Mouse (Mus musculus) heart, embryonic 13.5 days (tissue): ENCODE results near the gene Fam19a3. TPM values are rescaled to one million over a fixed set of nuclear protein-coding genes. Genes with fewer than 3 reads are reported as not detected.
"Not testable (repeated sequence)": the region's sequence is repeated elsewhere in the genome, so short reads cannot be mapped to it uniquely, and the experiment has no call there.

Source experiments
- ATAC-seq: fragments of 200-750 bp; cut with Nextera tagmentation; 2 replicates; pipeline ENCODE4 v1.8.0; 2017; ENCODE audit warnings: moderate TSS enrichment; ENCODE audit not compliant: insufficient number of reproducible peaks, low FRiP score, low TSS enrichment; ENCODE audit errors: extremely low read depth
- H3K27ac ChIP-seq: fragments of 300-500 bp; sonication (generic); replicated peaks from 2 replicates; pipeline ENCODE4 v1.5.1; 2015; ENCODE audit warnings: moderate library complexity, mild to moderate bottlenecking, inconsistent platforms
- H3K27me3 ChIP-seq: fragments of 300-500 bp; sonication (generic); replicated peaks from 2 replicates; pipeline ENCODE4 v1.6.1; 2015; ENCODE audit warnings: mild to moderate bottlenecking, inconsistent platforms
- H3K36me3 ChIP-seq: fragments of 300-500 bp; sonication (generic); 2 replicates; pipeline ENCODE4 v1.6.1; 2015; ENCODE audit warnings: mild to moderate bottlenecking, inconsistent platforms
- H3K4me1 ChIP-seq: fragments of 300-500 bp; sonication (generic); 2 replicates; pipeline ENCODE4 v1.6.1; 2015; ENCODE audit warnings: inconsistent platforms
- H3K4me2 ChIP-seq: fragments of 300-500 bp; sonication (generic); 2 replicates; pipeline ENCODE4 v1.6.1; 2015; ENCODE audit warnings: inconsistent platforms, mild to moderate bottlenecking, moderate library complexity
- H3K4me3 ChIP-seq: fragments of 300-500 bp; sonication (generic); 2 replicates; pipeline ENCODE4 v1.5.1; 2015; ENCODE audit warnings: moderate library complexity, mild to moderate bottlenecking, inconsistent platforms
- H3K9ac ChIP-seq: fragments of 300-500 bp; sonication (generic); 2 replicates; pipeline ENCODE4 v1.6.1; 2015; ENCODE audit warnings: inconsistent platforms, mild to moderate bottlenecking, moderate library complexity
- H3K9me3 ChIP-seq: fragments of 300-500 bp; sonication (generic); 2 replicates; pipeline ENCODE4 v1.6.1; 2016; ENCODE audit warnings: inconsistent platforms
- WGBS: fragments of 180-500 bp; shearing (Covaris S2); methylation state at CpG from one replicate; pipeline ENCODE4 v1.1.7; 2015; ENCODE audit warnings: mixed read lengths; 5-methylcytosine and 5-hydroxymethylcytosine counted together
- polyA plus RNA-seq: library from polyadenylated mRNA; unstranded; fragments of >200 nt; fragmentation: Nextera tagmentation; extraction: Ambion mirVana; gene quantifications from 2 replicates; pipeline ENCODE4 v1.2.1, GENCODE M21; 2015

Fam19a3 gene
- 0.96 and 1.0 TPM in 2 replicates for polyA plus RNA-seq

DNA sequence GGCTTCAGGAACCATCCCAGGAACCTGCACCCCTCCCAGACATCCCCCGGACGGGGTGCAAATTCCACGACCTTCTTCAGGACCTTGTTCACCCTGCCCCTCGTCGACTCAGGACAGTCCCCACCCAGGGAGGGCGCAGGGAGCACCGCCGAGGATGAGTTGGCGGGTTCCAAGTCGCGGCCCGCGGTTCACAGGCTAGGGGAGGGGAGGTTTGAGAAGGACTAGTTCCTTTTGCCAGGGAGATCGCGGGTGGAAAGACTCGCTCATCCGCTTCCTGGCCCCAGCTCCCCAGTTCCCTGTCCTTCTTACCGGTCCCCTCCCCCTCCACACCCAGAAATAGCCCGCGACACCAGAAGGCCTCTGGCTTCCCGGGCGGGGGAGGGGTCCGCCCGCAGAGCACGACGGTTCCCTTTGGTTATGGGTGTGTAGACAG is at the start of gene Fam19a3:
Gene Fam19a3 (minus strand): TSS at position 370 of the 433 bp plus-strand sequence.
- Histone ChIP-seq H3K27ac (peak within 1 kb of the TSS; percentile 87), H3K36me3 (peaks cover 11% of the 10 kb centered on the region), H3K9ac (peak within 1 kb of the TSS; percentile 92), H3K9me3 (no peaks in the 10 kb centered on the region), H3K4me1 (peaks cover 53% of the 10 kb centered on the region), H3K27me3 (peaks cover 61% of the 10 kb centered on the region), H3K4me3 (peak within 1 kb of the TSS; percentile 79), H3K4me2 (peak within 1 kb of the TSS; percentile 100)
- ATAC-seq, result no peak
- under 1% methylated on average over 26 of the region's 26 CpGs for WGBS

DNA sequence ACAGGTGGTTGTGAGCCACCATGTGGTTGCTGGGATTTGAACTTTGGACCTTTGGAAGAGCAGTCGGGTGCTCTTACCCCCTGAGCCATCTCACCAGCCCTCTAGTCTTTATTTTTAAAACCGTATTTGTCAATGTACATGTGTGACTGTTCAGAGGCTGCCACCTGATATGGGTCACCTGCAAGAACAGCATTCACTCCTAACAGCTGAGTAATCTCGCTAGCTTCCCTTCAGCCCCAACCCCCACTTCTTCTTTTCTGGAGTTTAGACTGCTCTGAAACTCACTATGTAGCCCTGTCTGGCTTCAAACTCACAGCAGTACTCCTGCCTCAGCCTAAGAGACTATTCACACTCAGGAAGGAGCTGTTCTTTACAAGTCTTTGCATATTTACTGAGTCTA is 40.8 kb upstream of the Fam19a3 start:
- Histone ChIP-seq H3K9me3 (no peaks in the 10 kb centered on the region), H3K27ac (no peak overlapping the region), H3K9ac (no peak overlapping the region), H3K27me3 (no peaks in the 10 kb centered on the region), H3K4me1 (peaks cover 31% of the 10 kb centered on the region), H3K4me2 (no peak overlapping the region), H3K36me3 (peaks cover 47% of the 10 kb centered on the region), H3K4me3 (no peak overlapping the region)
- 80% methylated on average over 3 of the region's 3 CpGs for WGBS
- no peak for ATAC-seq

DNA sequence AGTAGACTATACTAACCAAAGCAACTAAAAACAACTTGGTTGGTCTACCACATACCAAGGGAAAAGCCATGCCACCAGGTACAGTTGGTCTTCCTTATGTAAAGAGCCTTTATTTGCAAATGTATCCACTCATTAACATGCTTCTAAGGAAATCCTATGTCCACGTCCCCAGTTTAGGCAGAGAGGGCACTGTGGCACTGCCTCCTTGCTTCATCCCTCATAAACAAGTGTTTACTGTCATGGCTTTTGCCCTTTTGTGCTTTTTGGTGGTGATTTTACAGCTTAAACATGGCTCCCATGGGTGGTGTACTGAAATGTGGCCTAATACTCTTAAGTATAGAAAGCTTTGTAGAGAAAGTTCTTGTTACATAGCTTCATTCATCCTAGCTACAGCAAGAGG is 38.8 kb upstream of the Fam19a3 start:
- peak overlapping the region; percentile 97 for H3K27ac ChIP-seq
- 58% methylated on average over 1 of the region's 1 CpGs for WGBS

DNA sequence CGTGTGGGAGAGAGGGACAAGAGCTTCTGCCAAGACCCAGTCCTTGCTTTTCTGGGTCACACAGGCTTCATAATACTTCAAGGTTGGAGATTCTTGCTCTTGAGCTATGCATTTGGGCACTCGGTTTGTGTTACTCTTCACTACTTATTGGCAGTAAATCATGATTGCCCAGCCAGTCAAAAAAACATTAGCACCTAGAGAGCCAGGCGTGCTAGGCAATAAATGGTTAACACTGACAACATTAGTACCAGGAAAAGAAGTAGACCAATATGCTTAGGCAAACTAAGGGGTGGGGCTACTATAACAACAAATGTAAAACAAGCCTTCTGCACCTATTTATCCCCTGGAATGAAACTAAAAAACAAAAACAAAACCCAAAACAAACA is 37.1 kb upstream of the Fam19a3 start:
- Histone ChIP-seq H3K4me2 (peak overlapping the region; percentile 78), H3K9me3 (no peaks in the 10 kb centered on the region), H3K9ac (peak overlapping the region; percentile 93), H3K27me3 (no peaks in the 10 kb centered on the region), H3K27ac (peak overlapping the region; percentile 97), H3K36me3 (peaks cover 34% of the 10 kb centered on the region), H3K4me1 (peaks cover 56% of the 10 kb centered on the region), H3K4me3 (peak overlapping the region; percentile 76)
- no peak for ATAC-seq
- WGBS, result 2% methylated on average over 3 of the region's 3 CpGs

More for the DNA sequence above, 38.8 kb upstream of the Fam19a3 start:
- Histone ChIP-seq H3K27me3 (no peaks in the 10 kb centered on the region), H3K36me3 (peaks cover 34% of the 10 kb centered on the region), H3K4me3 (no peak overlapping the region), H3K9me3 (no peaks in the 10 kb centered on the region), H3K4me1 (peaks cover 49% of the 10 kb centered on the region), H3K4me2 (no peak overlapping the region), H3K9ac (no peak overlapping the region)
- ATAC-seq, result no peak

DNA sequence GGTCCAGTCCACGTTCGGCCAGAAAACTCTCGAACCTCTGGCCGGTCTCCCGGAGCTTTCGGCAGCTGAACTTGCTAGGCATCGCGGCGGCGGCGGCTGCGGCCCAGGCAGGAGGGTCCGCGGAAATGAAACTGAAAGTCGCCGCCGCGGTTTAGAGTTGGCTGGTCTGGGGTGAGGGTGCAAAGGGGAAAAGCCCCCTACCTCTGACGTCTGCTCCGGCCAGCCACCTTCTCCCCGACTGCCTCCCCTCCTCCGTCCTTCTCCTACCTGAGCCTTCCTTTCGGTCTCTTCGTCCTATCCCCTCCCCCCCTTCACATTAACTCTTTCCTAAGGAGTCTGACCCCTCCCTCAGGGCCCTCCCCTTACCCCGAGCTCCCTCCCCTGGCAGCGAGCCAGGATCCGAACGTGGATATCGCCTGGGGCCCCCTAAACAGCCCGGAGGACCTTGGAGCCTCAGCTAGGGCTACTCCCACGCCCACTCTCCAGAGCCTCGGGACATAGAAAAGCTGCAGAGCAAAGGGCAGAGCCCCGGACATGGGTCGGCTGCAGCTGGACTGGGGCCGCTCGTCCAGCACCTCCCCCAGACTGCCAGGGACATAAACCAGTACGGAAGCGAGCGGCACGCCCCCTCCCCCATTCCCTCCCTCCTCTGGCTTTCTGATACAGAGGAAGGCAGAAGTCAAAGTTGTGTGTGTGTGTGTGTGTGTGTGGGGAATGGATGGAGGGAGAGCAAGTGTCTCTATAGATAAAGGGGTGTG is 36.5 kb upstream of the Fam19a3 start, which contains the start of gene Mov10:
Gene Mov10 (minus strand): TSS at position 573 of the 758 bp plus-strand sequence.
- Histone ChIP-seq H3K4me1 (peaks cover 56% of the 10 kb centered on the region), H3K27ac (peak within 1 kb of the TSS; percentile 97), H3K36me3 (peaks cover 40% of the 10 kb centered on the region), H3K9me3 (no peaks in the 10 kb centered on the region), H3K9ac (peak within 1 kb of the TSS; percentile 93), H3K4me3 (peak within 1 kb of the TSS; percentile 76), H3K4me2 (peak within 1 kb of the TSS; percentile 78), H3K27me3 (no peaks in the 10 kb centered on the region)
- WGBS, result 1% methylated on average over 39 of the region's 40 CpGs
- peak; percentile 75 for ATAC-seq

DNA sequence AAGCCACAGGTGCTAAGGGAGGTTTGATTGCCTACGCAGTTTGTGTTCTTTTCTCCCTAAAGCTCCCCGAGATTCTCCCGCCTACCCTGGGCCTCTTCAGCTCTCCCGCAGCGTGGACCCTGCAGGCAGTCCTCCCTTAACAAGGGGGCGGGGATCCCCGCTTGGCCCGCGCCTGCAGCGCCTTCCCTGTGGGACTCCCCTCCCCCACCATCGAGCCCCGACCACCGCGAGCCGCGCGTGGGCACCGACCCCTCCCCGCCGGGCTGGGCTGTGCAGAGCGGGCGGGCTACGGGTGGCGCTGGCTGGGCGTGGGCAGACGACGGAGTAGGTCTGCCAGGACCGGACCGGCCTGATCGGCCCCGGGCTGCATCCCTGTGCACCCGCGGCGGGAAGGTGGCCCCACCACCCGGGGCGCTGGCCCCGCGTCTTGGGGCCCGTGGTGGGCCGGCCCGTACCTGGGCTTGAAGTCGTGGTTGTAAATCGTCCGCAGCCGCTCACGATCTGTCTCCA is 35.9 kb upstream of the Fam19a3 start:
- Histone ChIP-seq H3K4me2 (peak overlapping the region; percentile 78), H3K27ac (peak overlapping the region; percentile 97), H3K4me1 (peaks cover 56% of the 10 kb centered on the region), H3K9ac (peak overlapping the region; percentile 93), H3K4me3 (peak overlapping the region; percentile 76), H3K27me3 (no peaks in the 10 kb centered on the region), H3K9me3 (no peaks in the 10 kb centered on the region), H3K36me3 (peaks cover 38% of the 10 kb centered on the region)
- WGBS, result under 1% methylated on average over 46 of the region's 46 CpGs
- peak; percentile 60; the same call in 1 of the 2 replicates for ATAC-seq

DNA sequence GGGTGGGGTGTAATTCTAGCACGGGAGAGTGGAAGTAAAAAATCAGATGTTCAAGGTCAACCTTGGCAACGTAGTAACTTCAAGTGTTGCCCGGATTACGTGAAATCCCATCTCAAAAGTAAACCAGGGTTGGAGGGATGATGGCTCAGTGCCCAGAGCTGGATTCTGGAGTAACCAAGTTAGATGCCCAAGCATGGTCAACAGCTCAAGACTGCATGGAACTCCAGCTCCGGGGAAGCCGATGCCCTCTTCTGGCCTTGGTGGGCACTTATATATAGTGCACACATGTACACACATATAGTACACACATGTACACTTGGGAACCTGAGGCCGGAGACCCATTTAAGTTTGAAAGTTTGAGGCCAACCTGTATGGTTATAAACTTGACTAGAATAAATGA is 34.5 kb upstream of the Fam19a3 start:
- ATAC-seq, result no peak
- Histone ChIP-seq H3K4me3 (peak overlapping the region; percentile 76; the same call in 1 of the 2 replicates), H3K27me3 (no peaks in the 10 kb centered on the region), H3K27ac (no peak overlapping the region), H3K4me1 (peaks cover 61% of the 10 kb centered on the region), H3K9ac (no peak overlapping the region), H3K4me2 (peak overlapping the region; percentile 78), H3K36me3 (peaks cover 24% of the 10 kb centered on the region), H3K9me3 (no peaks in the 10 kb centered on the region)
- WGBS, result 96% methylated on average over 7 of the region's 7 CpGs

DNA sequence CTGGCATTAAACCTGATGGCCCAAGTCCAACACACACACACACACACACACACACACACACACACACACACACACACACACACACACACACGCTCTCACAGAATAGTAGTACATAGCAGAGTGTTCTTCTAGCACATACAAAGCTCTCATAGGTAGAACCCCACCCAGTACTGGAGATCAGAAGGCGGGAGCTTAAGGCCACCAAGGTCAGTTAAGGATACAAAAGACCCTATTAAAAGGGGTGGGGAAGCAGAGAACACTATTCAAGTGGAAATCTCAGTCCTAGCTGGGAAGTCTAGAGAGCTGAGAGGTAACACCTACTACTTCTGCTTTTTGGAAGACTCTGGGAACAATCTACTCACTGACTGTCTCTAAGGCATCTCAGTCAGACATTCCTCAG is 33.7 kb upstream of the Fam19a3 start:
- WGBS, result 92% methylated on average over 2 of the region's 2 CpGs
- H3K9ac ChIP-seq, result no peak overlapping the region
- no peak overlapping the region; the same call in 1 of the 2 replicates for H3K4me3 ChIP-seq

DNA sequence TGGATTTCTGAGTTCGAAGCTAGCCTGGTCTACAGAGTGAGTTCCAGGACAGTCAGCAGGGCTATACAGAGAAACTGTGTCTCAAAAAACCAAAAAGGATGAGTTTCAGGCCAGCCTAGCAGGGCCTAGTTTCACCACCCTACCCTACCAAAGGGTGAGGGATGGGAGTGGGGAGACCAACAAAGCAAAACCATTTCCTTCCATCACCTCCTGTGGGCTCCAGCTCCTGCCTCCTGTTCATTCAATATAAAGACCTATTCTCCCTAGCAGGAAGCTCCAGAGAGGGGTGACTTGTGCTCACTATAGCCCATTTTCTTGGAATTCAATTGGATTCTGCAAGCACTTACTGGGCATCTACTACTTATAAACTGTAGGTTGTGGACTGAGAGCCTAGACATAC is 33.1 kb upstream of the Fam19a3 start:
- 82% methylated on average over 1 of the region's 1 CpGs for WGBS
- H3K36me3 ChIP-seq, result peaks cover 19% of the 10 kb centered on the region
- H3K4me1 ChIP-seq, result peaks cover 47% of the 10 kb centered on the region
- ATAC-seq, result no peak
- no peaks in the 10 kb centered on the region for H3K27me3 ChIP-seq
- no peak overlapping the region for H3K27ac ChIP-seq
- no peak overlapping the region for H3K9ac ChIP-seq
- H3K4me3 ChIP-seq, result no peak overlapping the region
- H3K4me2 ChIP-seq, result no peak overlapping the region
- H3K9me3 ChIP-seq, result no peaks in the 10 kb centered on the region

More for the DNA sequence above, 33.7 kb upstream of the Fam19a3 start:
- H3K27ac ChIP-seq, result no peak overlapping the region
- H3K4me2 ChIP-seq, result no peak overlapping the region
- H3K36me3 ChIP-seq, result peaks cover 19% of the 10 kb centered on the region
- H3K27me3 ChIP-seq, result no peaks in the 10 kb centered on the region
- H3K9me3 ChIP-seq, result no peaks in the 10 kb centered on the region
- H3K4me1 ChIP-seq, result peaks cover 53% of the 10 kb centered on the region
- no peak for ATAC-seq

DNA sequence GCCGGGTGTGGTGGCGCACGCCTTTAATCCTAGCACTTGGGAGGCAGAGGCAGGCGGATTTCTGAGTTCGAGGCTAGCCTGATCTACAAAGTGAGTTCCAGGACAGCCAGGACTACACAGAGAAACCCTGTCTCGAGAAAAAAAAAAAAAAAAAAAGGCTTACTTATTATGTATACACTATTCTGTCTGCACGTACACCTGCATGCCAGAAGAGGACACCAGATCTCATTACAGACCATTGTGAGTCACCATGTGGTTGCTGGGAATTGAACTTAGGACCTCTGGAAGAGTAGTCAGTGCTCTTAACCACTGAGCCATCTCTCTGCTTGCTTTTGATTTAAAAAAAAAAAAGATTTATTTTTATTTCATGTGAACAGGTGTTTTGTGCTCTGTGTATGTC is 31.6 kb upstream of the Fam19a3 start:
- H3K9me3 ChIP-seq, H3K27me3 ChIP-seq, H3K27ac ChIP-seq, H3K4me3 ChIP-seq, H3K4me2 ChIP-seq, H3K9ac ChIP-seq, ATAC-seq: not testable (repeated sequence)
- H3K4me1 ChIP-seq, result peaks cover 34% of the 10 kb centered on the region
- peaks cover 20% of the 10 kb centered on the region for H3K36me3 ChIP-seq
- WGBS, result 86% methylated on average over 7 of the region's 7 CpGs

DNA sequence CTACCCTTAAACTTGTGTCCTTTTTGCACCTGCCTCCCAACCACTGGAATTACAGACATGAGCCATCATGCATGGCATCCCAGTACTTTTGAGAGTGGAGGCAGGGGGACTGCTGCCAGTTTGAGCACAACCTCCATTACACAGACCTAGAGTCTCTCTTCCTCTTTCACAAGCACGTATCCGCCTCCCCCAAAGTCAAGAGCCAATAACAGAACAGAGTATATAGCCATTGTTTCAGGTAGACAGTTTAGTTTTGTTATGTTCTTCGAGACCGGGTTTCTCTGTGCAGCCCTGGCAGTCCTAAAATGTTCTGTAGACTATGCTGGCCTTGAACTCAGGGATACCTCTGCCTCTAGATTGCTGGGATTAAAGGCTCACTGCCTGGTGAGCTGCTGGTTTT is 30.6 kb upstream of the Fam19a3 start:
- H3K4me3 ChIP-seq, result no peak overlapping the region
- no peak overlapping the region for H3K4me2 ChIP-seq
- H3K27ac ChIP-seq, result no peak overlapping the region
- H3K9ac ChIP-seq, result no peak overlapping the region
- H3K4me1 ChIP-seq, result peaks cover 34% of the 10 kb centered on the region
- no peaks in the 10 kb centered on the region for H3K9me3 ChIP-seq
- WGBS, result 84% methylated on average over 4 of the region's 4 CpGs
- no peak for ATAC-seq
- H3K27me3 ChIP-seq, result no peaks in the 10 kb centered on the region
- peaks cover 26% of the 10 kb centered on the region for H3K36me3 ChIP-seq
